Mouse (Mus musculus) left cerebral cortex, adult 11 months (tissue): ENCODE measurements around the gene Gli2.

ENCODE experiments used
- DNase-seq: peaks from one replicate; pipeline ENCODE4 v3.0.0; 2022; ENCODE audit warnings: low spot score

Gli2 gene

DNA sequence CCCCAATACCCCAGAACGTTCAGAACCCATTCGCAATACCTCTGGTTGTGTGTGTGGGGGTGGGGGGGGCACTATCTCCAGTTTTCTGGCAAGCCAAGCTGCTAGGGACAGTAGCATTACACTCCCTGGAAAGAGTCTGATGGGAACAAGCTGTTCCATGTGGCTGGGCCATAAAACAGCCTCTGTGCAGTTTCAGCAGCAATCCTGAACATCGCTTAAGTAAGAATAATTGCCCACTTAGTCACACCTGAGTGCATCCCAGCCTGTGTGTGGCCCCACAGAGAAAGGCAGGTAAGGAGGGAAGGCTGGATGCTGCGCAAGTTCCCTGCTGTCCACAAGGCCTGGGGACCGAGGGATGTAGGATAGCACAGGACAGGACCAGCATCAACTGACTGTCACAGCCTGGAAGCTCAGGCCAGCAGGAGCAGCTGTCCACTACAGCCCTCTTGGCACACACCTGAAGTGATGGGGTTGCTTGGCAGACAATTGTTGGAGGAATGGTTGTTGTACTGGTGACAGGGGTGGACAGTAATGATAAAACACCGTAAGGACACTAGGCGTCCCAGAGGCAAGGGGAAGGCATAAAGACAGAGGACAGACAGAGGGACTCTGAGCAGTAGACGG is 58.8 kb downstream of the Gli2 start:
- DNase-seq: no peak

- no peak for DNase-seq
These were observed 59.6 kb downstream of the Gli2 start for GRCm38 (mm10) chr1:118993775-118994174.

- DNase-seq: no peak
These were observed 65.1 kb downstream of the Gli2 start for GRCm38 (mm10) chr1:118988331-118988730.

- DNase-seq: no peak
These were observed 65.9 kb downstream of the Gli2 start for GRCm38 (mm10) chr1:118987538-118987937.

GRCm38 (mm10) chr1:118983389-118983788 is 70.0 kb downstream of the Gli2 start:
- no peak for DNase-seq

GRCm38 (mm10) chr1:118982805-118983211 is 70.6 kb downstream of the Gli2 start:
- no peak for DNase-seq

DNA sequence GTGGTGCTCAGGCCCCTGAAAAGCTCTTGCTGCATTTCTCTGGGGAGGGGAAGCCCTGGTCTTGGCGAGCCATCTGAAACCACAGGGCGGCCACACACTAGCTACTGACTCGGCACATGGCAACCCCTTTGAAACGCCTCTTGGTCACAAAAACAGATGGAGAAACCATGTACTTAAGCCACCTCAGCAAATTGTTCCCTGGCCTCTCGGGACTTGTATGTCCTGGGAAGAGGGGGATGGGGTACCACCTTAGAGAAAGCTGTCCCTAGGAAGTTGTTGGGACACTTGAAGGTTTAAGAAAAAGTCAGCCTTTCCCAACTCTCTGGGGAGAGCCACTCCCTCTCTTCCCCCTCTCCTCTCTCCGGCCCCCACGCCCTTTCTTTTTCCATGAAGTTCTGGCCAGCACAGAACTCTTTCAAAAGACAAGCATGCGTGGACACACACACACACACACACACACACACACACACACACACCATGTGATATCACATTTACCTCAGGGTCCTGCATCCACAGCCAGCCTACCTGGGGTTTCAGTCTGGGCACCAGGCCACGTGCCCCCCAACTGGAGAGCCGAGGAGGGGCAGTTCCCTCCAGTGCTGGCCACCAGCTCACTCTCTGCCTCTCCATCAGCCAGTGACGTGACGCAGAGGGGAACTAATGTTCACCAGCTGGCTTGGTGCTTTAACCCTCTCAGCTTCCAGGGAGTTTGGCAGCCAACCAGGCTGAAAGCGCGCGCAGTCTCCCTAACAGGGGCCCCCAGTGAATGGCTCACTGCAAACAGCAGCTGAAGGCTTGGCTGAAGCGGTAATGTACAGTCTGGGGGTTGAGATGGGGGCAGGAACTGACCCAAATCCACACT is 71.2 kb downstream of the Gli2 start:
- DNase-seq: no peak

- no peak for DNase-seq
These were observed 72.8 kb downstream of the Gli2 start for GRCm38 (mm10) chr1:118980636-118981035.

DNA sequence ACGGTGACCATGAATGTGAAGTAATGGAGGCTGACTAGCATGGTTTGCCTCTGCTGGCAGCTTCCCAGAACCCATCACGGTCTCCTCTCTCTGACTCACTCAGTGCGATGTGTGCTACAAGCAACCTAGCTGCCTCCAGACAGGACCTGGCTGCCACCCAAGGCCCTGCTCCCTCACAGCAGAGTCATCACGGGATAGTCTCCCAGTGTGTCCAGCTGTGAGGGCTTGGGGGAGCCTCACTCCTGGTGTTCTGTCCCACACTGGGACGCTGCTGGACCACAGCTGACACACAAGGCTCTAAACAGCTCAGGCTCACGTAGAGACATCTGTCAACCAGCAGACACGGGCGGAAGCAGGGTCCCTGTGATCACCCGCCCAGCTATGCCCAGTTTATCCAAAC is 76.8 kb downstream of the Gli2 start:
- DNase-seq: peak; percentile 23

GRCm38 (mm10) chr1:118975376-118975775 is 78.0 kb downstream of the Gli2 start:
- no peak for DNase-seq

- DNase-seq: no peak
These were observed 83.4 kb downstream of the Gli2 start for GRCm38 (mm10) chr1:118970068-118970467.

DNA sequence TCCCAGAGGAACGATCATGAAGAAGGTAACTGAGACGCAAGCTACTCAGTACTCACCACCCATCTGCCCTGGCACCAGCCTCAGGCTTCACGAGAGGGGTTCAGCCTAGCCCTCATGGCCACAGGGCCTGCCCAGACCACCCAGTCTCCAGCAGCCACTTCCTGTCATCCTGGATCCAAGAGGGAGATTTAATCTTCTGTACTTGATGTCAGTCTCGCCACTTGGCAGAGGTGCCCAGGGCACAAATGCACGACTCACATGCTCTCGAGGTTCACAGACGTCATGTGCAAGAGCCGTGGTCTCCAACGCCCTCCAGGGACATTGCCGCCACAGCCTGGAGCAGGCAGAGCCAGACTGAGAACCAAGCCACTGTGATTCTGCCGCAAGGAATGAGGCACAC is 84.0 kb downstream of the Gli2 start:
- DNase-seq: no peak

DNA sequence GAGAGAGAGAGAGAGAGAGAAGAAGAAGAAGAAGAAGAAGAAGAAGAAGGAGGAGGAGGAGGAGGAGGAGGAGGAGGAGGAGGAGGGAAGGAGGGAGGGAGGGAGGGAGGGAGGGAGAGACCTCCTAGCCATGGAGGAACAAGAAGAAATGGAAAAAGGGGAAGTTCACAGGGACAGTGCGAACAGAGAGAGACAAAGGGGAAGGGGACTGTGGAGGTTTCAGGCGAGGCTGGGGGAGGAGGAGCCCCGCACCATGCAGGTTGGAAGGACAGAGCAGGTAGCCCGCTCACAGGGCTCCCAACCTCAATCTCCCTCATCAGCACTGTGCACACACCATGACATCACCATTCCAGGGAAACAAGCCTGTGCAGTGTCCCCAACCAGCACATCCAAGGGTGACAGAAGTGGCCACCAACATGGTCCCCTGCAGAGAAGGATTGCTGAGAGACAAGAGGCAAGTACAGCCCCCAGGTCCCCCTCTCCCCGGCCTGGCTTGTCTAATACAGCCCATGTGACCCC is 84.7 kb downstream of the Gli2 start:
- no peak for DNase-seq

- no peak for DNase-seq
These were observed 85.4 kb downstream of the Gli2 start for GRCm38 (mm10) chr1:118967976-118968375.

DNA sequence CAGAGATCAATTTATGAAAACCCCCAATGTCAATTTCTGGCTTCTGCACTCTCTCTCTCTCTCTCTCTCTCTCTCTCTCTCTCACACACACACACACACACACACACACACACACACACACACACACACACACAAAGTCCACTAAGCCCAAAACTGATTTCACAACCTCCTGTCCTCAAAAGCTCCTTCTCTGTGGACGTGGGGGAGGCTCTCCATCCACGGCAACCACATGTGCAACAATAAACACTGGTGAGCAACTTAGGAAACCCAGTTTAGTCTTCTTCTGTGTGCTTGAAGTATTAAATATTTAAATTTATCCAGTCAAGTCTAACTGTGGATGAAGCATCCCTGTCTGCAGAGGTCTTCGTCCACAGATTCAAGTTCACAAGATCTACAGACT is 86.1 kb downstream of the Gli2 start:
- DNase-seq: no peak

DNA sequence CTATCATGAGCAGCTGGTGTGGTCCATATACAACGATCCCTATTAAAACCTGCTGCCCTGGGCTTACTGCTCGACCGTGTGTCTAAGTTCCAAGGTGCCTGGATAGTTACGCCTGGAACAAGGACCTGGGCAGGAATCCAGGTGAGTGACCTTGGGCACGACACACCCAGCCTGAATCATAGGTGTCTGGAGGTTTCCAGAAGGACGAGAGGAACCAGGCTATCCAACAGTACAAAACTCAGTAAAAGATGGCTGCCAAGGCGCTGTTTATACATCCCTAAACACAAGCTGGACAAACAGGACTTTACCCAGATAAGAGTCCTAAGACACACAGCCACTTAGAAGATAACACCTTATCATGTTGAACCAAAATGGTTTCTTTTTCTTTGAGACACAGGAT is 94.8 kb downstream of the Gli2 start:
- DNase-seq: no peak

GRCm38 (mm10) chr1:118955791-118956190 is 97.6 kb downstream of the Gli2 start:
- no peak for DNase-seq

GRCm38 (mm10) chr1:118954434-118955301 is 98.8 kb downstream of the Gli2 start:
- no peak for DNase-seq

GRCm38 (mm10) chr1:118953031-118953430 is 100.4 kb downstream of the Gli2 start:
- DNase-seq: no peak

DNA sequence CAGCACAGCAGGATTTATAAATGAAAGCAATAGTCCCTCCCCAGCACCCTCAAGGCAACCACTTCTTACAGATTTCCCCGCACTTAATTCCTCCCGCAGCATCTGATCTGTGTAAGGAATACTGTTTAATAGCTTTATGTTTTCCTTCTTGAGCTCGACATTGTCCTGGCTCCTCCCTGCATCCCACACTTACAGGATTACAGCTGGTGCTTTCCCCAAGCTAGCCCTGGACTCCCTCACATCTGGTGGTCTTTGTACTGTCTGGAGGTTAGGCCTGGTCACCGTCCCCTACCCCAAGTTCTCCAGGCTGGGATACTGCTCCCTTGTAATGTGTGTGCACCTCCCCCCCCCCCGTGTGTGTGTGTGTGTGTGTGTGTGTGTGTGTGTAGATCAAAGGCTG is 101.1 kb downstream of the Gli2 start:
- DNase-seq: no peak

DNA sequence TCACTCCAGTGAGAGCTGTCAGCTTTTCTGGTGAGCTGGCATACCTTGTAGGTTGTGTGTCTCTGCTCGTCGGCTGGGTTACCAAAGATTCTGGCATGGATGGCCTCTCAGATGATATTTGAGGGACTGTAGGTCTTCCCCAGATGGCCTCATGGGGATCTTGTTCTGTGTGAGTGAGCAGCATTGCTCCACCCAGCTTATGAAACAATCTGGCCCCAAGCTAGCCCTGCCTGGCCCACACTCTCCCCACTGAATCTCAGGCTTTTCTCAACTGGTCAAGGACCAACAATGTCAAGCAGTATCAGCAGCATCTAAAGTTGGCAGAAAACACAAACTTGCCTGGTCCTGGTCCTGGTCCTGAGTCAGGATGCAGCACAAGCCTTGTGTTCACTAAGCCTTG is 105.0 kb downstream of the Gli2 start:
- DNase-seq: no peak

DNA sequence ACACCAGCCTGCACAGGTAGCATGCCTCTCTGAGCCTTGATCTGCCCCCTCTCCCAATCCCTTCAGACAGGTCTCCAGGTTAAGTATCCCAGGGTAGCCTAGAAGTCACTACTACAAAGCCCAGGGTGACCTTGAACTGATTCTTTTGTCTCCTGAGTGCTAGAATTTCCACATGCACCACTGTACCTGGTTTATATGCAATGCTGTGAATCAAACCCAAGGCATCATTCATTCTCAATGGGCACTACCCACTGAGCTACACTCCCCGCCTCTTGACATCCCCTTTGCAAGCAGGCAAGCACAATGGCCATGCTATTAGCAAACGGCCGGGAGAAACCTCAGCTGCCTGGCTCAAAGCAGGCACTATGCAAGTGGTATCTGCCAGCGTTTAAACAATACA is 106.2 kb downstream of the Gli2 start:
- DNase-seq: no peak
